Mouse (Mus musculus): Measurements from ENCODE around the gene Sh3bp1. TPM values are rescaled to one million over a fixed set of nuclear protein-coding genes. Genes with fewer than 3 reads are reported as not detected.

The Sh3bp1 gene
- polyA plus RNA-seq, 1 experiment = 28.2 TPM

GRCm38 (mm10) chr15:78930192-78930706, 30.7 kb downstream of the Sh3bp1 start:
- no peak for DNase-seq
- WGBS = 81% methylated on average over 6 of the region's 6 CpGs
- Histone ChIP-seq H3K4me1 (ENCODE audit: control insufficient read depth, insufficient read depth, low read length) (peaks cover 23% of the 10 kb centered on the region), H3K4me3 (replicated peaks; ENCODE audit: insufficient read depth, low read depth, low read length) (no peak overlapping the region), H3K27me3 (ENCODE audit: control insufficient read depth, insufficient read depth, low read length) (no peaks in the 10 kb centered on the region), H3K27ac (ENCODE audit: insufficient read depth, low read length) (no peak overlapping the region)
- TF ChIP-seq POLR2A (IDR thresholded peaks at IDR 0.05; ENCODE audit: borderline replicate concordance, insufficient read depth, low read length) (no peak), CTCF (IDR thresholded peaks at IDR 0.05; ENCODE audit: borderline replicate concordance, insufficient read depth, low read depth, low read length) (no peak)

DNA sequence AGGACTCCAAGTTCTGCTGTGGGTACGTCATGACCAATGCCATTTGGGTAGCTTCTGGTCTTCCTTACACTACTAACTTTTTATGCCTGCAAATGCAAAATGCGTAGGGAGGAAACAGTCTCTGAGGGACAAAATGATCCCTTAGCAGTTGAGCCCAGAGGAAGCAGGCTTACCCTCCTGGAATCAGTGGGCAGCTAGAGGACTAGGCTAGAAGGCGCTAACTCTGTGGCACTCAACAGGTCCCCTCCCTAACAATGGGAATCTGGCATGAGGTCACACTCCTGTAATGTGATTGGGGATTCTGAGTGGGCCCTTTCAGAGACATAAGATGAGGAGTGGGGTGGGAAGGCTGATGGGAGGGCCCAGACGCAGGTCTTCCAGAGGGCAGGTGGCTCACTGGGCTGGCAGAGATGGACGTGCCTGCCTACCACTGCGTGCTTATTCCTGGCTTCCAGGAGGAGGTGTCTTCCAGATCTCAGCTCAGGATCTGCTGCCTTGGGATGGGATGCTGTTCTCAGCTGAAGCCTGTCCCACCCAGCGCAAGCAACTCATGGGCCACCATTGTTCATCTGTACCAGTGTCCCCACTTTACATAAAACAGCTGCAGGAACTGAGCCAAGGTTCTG, 31.3 kb downstream of the Sh3bp1 start:
- Histone ChIP-seq H3K27me3 (ENCODE audit: control insufficient read depth, insufficient read depth, low read length) (no peaks in the 10 kb centered on the region), H3K4me1 (ENCODE audit: control insufficient read depth, insufficient read depth, low read length) (peaks cover 16% of the 10 kb centered on the region), H3K27ac (ENCODE audit: insufficient read depth, low read length) (no peak overlapping the region), H3K4me3 (replicated peaks; ENCODE audit: insufficient read depth, low read depth, low read length) (no peak overlapping the region)
- TF ChIP-seq CTCF (IDR thresholded peaks at IDR 0.05; ENCODE audit: borderline replicate concordance, insufficient read depth, low read depth, low read length) (no peak), POLR2A (IDR thresholded peaks at IDR 0.05; ENCODE audit: borderline replicate concordance, insufficient read depth, low read length) (no peak)
- whole genome bisulfite sequencing = 85% methylated on average over 7 of the region's 7 CpGs
- no peak for DNase-seq

DNA sequence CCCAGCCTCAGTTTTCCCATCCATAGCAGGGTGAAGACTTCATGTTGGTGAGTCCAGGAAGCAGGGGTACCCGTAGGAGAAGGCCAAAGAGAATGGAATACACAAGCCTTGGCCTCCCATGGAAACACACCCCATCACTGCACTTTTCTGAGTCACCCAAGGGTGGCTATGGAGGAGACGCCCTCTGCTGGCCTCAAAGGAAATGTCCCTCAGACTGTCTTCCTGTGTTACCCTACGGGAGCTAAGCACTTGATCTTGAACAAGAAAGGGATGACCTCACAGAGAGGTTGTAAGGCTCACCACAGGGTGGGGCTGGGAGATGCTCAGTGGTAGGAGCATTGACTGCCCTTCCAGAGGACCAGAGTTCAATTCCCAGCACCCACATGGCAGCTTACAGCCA, 32.0 kb downstream of the Sh3bp1 start:
- H3K27me3 ChIP-seq (ENCODE audit: control insufficient read depth, insufficient read depth, low read length) = no peaks in the 10 kb centered on the region
- H3K27ac ChIP-seq (ENCODE audit: insufficient read depth, low read length) = no peak overlapping the region
- DNase-seq = no peak
- TF ChIP-seq CTCF (IDR thresholded peaks at IDR 0.05; ENCODE audit: borderline replicate concordance, insufficient read depth, low read depth, low read length) (peak; percentile 63), POLR2A (IDR thresholded peaks at IDR 0.05; ENCODE audit: borderline replicate concordance, insufficient read depth, low read length) (no peak)
- 14% methylated on average over 3 of the region's 3 CpGs for WGBS
- no peak overlapping the region for H3K4me3 ChIP-seq (replicated peaks; ENCODE audit: insufficient read depth, low read depth, low read length)
- peaks cover 12% of the 10 kb centered on the region for H3K4me1 ChIP-seq (ENCODE audit: control insufficient read depth, insufficient read depth, low read length)

DNA sequence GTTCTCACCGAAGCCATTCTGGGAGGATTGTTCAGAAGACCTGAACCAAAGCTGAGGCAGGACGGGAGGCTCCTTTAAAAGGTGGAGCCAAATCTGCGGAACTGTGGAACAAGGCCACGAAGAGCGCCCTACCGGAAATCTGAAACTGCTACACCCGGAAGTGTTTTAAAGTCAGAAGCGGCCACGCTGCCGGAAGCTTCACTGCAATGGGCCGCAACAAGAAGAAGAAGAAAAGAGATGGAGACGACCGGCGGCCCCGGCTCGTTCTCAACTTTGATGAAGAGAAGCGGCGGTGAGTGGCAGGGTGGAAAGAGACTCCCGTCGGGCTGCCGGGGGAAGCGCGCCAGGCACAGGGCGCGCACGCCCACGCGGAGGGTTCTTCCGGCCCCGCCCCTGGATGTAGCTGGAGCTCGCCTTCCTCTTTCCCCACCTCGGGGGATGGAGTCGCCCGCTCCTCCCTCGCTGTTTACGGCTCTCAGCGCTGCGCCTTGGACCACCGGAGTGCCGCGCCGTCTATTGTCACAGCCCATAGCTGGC, 35.3 kb downstream of the Sh3bp1 start, which contains the start of gene Nol12:
Gene Nol12 (plus strand): TSS at position 150 of the 537 bp plus-strand sequence.
- peak within 1 kb of the TSS; percentile 94 for H3K4me3 ChIP-seq (replicated peaks; ENCODE audit: insufficient read depth, low read depth, low read length)
- H3K4me1 ChIP-seq (ENCODE audit: control insufficient read depth, insufficient read depth, low read length) = peaks cover 4% of the 10 kb centered on the region; the same call in 1 of the 2 replicates
- H3K27me3 ChIP-seq (ENCODE audit: control insufficient read depth, insufficient read depth, low read length) = no peaks in the 10 kb centered on the region
- DNase-seq = peak; percentile 85 to 89
- peak within 1 kb of the TSS; percentile 35 for H3K27ac ChIP-seq (ENCODE audit: insufficient read depth, low read length)
- peak; percentile 62 for TF ChIP-seq POLR2A (IDR thresholded peaks at IDR 0.05; ENCODE audit: borderline replicate concordance, insufficient read depth, low read length)
- no peak for TF ChIP-seq CTCF (IDR thresholded peaks at IDR 0.05; ENCODE audit: borderline replicate concordance, insufficient read depth, low read depth, low read length)
- WGBS = under 1% methylated on average over 42 of the region's 42 CpGs

DNA sequence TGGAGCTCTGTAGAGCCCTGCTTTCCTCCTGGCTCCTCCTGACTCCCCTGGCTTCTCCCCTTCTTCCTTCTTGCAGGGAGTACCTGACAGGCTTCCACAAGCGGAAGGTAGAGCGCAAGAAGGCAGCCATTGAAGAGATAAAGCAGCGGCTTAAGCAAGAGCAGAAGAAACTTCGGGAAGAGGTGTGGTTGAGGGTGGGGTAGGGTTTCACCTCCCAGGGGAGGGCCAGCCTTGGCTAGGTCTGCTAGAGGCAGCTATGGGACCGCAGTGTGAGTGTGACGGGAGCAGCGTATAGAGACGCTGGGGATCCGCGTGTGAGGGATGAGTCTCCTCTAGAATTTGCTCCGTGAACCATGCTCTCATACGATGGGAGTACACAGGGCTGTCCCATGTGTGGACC, 36.8 kb downstream of the Sh3bp1 start:
- no peaks in the 10 kb centered on the region for H3K27me3 ChIP-seq (ENCODE audit: control insufficient read depth, insufficient read depth, low read length)
- DNase-seq = no peak
- H3K4me1 ChIP-seq (ENCODE audit: control insufficient read depth, insufficient read depth, low read length) = peaks cover 4% of the 10 kb centered on the region; the same call in 1 of the 2 replicates
- H3K4me3 ChIP-seq (replicated peaks; ENCODE audit: insufficient read depth, low read depth, low read length) = no peak overlapping the region
- H3K27ac ChIP-seq (ENCODE audit: insufficient read depth, low read length) = no peak overlapping the region
- TF ChIP-seq CTCF (IDR thresholded peaks at IDR 0.05; ENCODE audit: borderline replicate concordance, insufficient read depth, low read depth, low read length) = no peak
- TF ChIP-seq POLR2A (IDR thresholded peaks at IDR 0.05; ENCODE audit: borderline replicate concordance, insufficient read depth, low read length) = no peak
- 90% methylated on average over 12 of the region's 12 CpGs for WGBS

DNA sequence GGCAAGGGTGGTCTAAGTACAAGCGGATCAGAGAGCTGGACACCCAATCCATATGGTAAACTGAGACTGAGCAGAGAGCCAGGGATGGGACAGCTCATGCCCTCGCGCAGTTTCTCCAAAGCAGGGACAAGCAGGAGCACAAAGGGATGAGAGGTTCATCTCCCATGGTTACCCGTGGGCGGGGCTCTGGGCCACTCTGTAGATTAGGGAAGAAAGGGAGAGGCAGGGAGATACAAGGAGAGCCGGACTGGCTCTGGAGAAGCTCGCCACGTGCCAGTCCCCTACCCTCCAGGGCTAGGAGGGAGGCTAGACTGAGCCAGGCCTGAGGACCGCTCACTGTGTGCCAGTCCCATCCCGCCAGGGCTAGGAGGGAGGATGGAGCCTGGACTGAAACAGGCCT, 37.7 kb downstream of the Sh3bp1 start:
- WGBS = 63% methylated on average over 10 of the region's 10 CpGs
- H3K4me1 ChIP-seq (ENCODE audit: control insufficient read depth, insufficient read depth, low read length) = peaks cover 4% of the 10 kb centered on the region; the same call in 1 of the 2 replicates
- H3K4me3 ChIP-seq (replicated peaks; ENCODE audit: insufficient read depth, low read depth, low read length) = no peak overlapping the region
- TF ChIP-seq POLR2A (IDR thresholded peaks at IDR 0.05; ENCODE audit: borderline replicate concordance, insufficient read depth, low read length) = no peak
- no peak for TF ChIP-seq CTCF (IDR thresholded peaks at IDR 0.05; ENCODE audit: borderline replicate concordance, insufficient read depth, low read depth, low read length)
- H3K27me3 ChIP-seq (ENCODE audit: control insufficient read depth, insufficient read depth, low read length) = no peaks in the 10 kb centered on the region
- no peak overlapping the region for H3K27ac ChIP-seq (ENCODE audit: insufficient read depth, low read length)
- DNase-seq = no peak

- WGBS = 23% methylated on average over 2 of the region's 2 CpGs
Observed at GRCm38 (mm10) chr15:78937963-78938362, 38.4 kb downstream of the Sh3bp1 start.

DNA sequence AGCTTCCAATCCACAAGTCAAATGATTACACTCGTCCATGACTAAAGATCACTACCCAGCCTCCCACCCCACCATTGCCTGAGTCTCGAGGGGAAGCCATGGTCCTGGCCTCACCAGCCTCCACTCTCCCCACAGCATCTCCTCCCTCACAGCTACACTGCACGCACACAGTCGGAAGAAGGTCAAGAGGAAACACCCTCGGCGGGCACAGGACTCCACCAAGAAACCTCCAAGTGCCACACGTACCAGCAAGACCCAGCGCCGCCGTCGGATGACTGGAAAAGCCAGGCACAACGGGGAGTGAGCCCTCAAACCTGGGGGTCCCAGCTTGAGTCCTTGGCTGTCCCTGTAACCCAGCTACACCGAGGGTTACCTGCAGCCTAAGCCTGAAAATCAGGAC, 40.8 kb downstream of the Sh3bp1 start:
- H3K4me3 ChIP-seq (replicated peaks; ENCODE audit: insufficient read depth, low read depth, low read length) = no peak overlapping the region
- WGBS = 88% methylated on average over 13 of the region's 13 CpGs

More at GRCm38 (mm10) chr15:78937963-78938362, 38.4 kb downstream of the Sh3bp1 start:
- Histone ChIP-seq H3K27me3 (ENCODE audit: control insufficient read depth, insufficient read depth, low read length) (no peaks in the 10 kb centered on the region), H3K27ac (ENCODE audit: insufficient read depth, low read length) (no peak overlapping the region), H3K4me3 (replicated peaks; ENCODE audit: insufficient read depth, low read depth, low read length) (no peak overlapping the region), H3K4me1 (ENCODE audit: control insufficient read depth, insufficient read depth, low read length) (peaks cover 4% of the 10 kb centered on the region; the same call in 1 of the 2 replicates)
- TF ChIP-seq CTCF (IDR thresholded peaks at IDR 0.05; ENCODE audit: borderline replicate concordance, insufficient read depth, low read depth, low read length) (no peak), POLR2A (IDR thresholded peaks at IDR 0.05; ENCODE audit: borderline replicate concordance, insufficient read depth, low read length) (no peak)
- no peak for DNase-seq

More for the DNA sequence above, 40.8 kb downstream of the Sh3bp1 start:
- Histone ChIP-seq H3K4me1 (ENCODE audit: control insufficient read depth, insufficient read depth, low read length) (peaks cover 4% of the 10 kb centered on the region; the same call in 1 of the 2 replicates), H3K27ac (ENCODE audit: insufficient read depth, low read length) (no peak overlapping the region), H3K27me3 (ENCODE audit: control insufficient read depth, insufficient read depth, low read length) (no peaks in the 10 kb centered on the region)
- no peak for DNase-seq
- TF ChIP-seq CTCF (IDR thresholded peaks at IDR 0.05; ENCODE audit: borderline replicate concordance, insufficient read depth, low read depth, low read length) (no peak), POLR2A (IDR thresholded peaks at IDR 0.05; ENCODE audit: borderline replicate concordance, insufficient read depth, low read length) (no peak)

All from cerebellum, adult 2 months (tissue).